Mouse (Mus musculus) brain, embryonic 14.5 days (tissue): ENCODE results near the gene Pias1.

Experiments used
- CTCF ChIP-seq: fragments of 200-500 bp; IDR thresholded peaks from 2 replicates; pipeline ENCODE4 v1.5.1; 2012; ENCODE audit warnings: inconsistent platforms, mild to moderate bottlenecking, moderate library complexity, borderline replicate concordance; ENCODE audit not compliant: insufficient read depth, insufficient read length; ENCODE audit errors: extremely low read depth
- POLR2A ChIP-seq: fragments of 200-500 bp; IDR thresholded peaks from 2 replicates; pipeline ENCODE4 v1.6.1; 2012; ENCODE audit warnings: mild to moderate bottlenecking, inconsistent platforms, borderline replicate concordance; ENCODE audit not compliant: poor library complexity, insufficient read depth, insufficient read length, severe bottlenecking; ENCODE audit errors: extremely low read depth

- TF ChIP-seq POLR2A (no peak), CTCF (no peak)
Observed at GRCm38 (mm10) chr9:62857719-62858261, 129.9 kb downstream of the Pias1 start, which contains the start of gene Calml4.
